Mouse (Mus musculus) testis, adult 2 months (tissue): ENCODE results near the gene Ddr2.

Experiments
- CTCF ChIP-seq: fragments of 200-500 bp; IDR thresholded peaks from 2 replicates; pipeline ENCODE4 v1.5.1; 2012; ENCODE audit warnings: low read depth, mild to moderate bottlenecking, inconsistent platforms, low read length, moderate library complexity; ENCODE audit not compliant: control insufficient read depth, insufficient read depth, insufficient replicate concordance
- POLR2A ChIP-seq: fragments of 200-500 bp; IDR thresholded peaks from 2 replicates; pipeline ENCODE4 v1.6.1; 2012; ENCODE audit warnings: low read depth, mild to moderate bottlenecking, inconsistent platforms, low read length, moderate library complexity; ENCODE audit not compliant: control insufficient read depth

DNA sequence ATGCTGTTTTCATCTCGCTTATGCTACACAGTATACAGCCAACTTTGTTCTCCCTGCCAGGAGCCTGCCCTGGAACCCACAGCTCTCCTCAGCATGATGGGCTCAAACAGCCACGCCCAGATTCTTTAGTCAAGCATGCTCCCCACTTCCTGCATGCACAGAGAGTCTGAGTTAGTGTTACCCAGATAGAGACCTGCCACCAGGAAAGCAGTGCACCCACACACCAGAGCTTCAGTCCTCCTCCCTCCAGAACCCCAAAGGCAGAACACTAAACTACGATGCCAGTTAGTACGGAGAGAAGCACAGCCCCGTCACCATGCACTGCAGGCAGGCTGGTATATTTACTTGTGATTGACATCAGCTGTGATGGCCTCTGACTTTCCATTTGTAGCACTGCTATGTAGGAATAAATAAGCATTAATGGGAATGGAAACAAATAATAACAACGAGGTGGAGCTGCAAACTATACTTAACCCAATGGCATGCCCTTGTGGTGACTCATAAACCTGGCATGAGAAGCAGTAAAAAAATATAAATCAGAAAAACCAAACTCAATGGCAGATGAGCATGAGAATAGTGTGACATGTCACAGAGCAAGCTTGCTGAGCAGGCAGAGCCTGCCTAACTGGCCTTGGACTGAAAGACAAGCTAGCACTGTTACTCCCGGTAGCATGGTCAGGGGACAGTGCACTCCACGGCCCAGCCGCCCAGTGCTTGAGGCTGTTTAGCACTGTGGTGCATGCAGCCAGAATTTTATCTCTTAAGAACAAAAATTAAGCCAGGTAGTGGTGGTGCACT is 37.3 kb upstream of the Ddr2 start:
- TF ChIP-seq POLR2A (no peak), CTCF (no peak)
